Mouse (Mus musculus) hindbrain, embryonic 12.5 days (tissue): ENCODE measurements around the gene Gbx2. TPM values are rescaled to one million over a fixed set of nuclear protein-coding genes. Genes with fewer than 3 reads are reported as not detected.

ENCODE experiments used
- ATAC-seq: fragments of 200-750 bp; cut with Nextera tagmentation; 2 replicates; pipeline ENCODE4 v1.8.0; 2017; ENCODE audit warnings: moderate TSS enrichment; ENCODE audit not compliant: low FRiP score
- H3K27ac ChIP-seq: fragments of 300-500 bp; sonication (generic); 2 replicates; pipeline ENCODE4 v1.5.1; 2016; ENCODE audit warnings: mild to moderate bottlenecking
- H3K27me3 ChIP-seq: fragments of 300-500 bp; sonication (generic); 2 replicates; pipeline ENCODE4 v1.6.1; 2016; ENCODE audit warnings: mild to moderate bottlenecking
- H3K36me3 ChIP-seq: fragments of 300-500 bp; sonication (generic); 2 replicates; pipeline ENCODE4 v1.6.1; 2016; ENCODE audit warnings: mild to moderate bottlenecking
- H3K4me1 ChIP-seq: fragments of 300-500 bp; sonication (generic); 2 replicates; pipeline ENCODE4 v1.6.1; 2016
- H3K4me2 ChIP-seq: fragments of 300-500 bp; sonication (generic); replicated peaks from 2 replicates; pipeline ENCODE4 v1.6.1; 2016; ENCODE audit warnings: mild to moderate bottlenecking
- H3K4me3 ChIP-seq: fragments of 300-500 bp; sonication (generic); 2 replicates; pipeline ENCODE4 v1.5.1; 2016; ENCODE audit warnings: mild to moderate bottlenecking
- H3K9ac ChIP-seq: fragments of 300-500 bp; sonication (generic); 2 replicates; pipeline ENCODE4 v1.6.1; 2016; ENCODE audit warnings: mild to moderate bottlenecking, moderate library complexity
- H3K9me3 ChIP-seq: fragments of 300-500 bp; sonication (generic); replicated peaks from 2 replicates; pipeline ENCODE4 v1.6.1; 2016; ENCODE audit warnings: mild to moderate bottlenecking
- WGBS: fragments of 180-500 bp; shearing (Covaris S2); methylation state at CpG from one replicate; pipeline ENCODE4 v1.1.7; 2016; 5-methylcytosine and 5-hydroxymethylcytosine counted together
- polyA plus RNA-seq: library from polyadenylated mRNA; unstranded; fragments of >200 nt; fragmentation: Nextera tagmentation; extraction: Ambion mirVana; gene quantifications from 2 replicates; pipeline ENCODE4 v1.2.1, GENCODE M21; 2016

The Gbx2 gene
- polyA plus RNA-seq, 1 experiment from 2014 or later: 46.1 TPM

GRCm38 (mm10) chr1:89899761-89900445 lies 31.1 kb downstream of the Gbx2 start:
- 78% methylated on average over 11 of the region's 11 CpGs for WGBS

GRCm38 (mm10) chr1:89899036-89899435 lies 31.9 kb downstream of the Gbx2 start:
- H3K27me3 ChIP-seq: no peaks in the 10 kb centered on the region; the same call in 1 of the 2 replicates
- no peak overlapping the region for H3K27ac ChIP-seq
- H3K9ac ChIP-seq: no peak overlapping the region
- H3K4me3 ChIP-seq: no peak overlapping the region
- WGBS: 92% methylated on average over 2 of the region's 2 CpGs
- H3K4me1 ChIP-seq: peaks cover 5% of the 10 kb centered on the region; the same call in 1 of the 2 replicates
- H3K4me2 ChIP-seq: no peak overlapping the region
- no peak for ATAC-seq
- H3K9me3 ChIP-seq: no peaks in the 10 kb centered on the region
- peaks cover 14% of the 10 kb centered on the region for H3K36me3 ChIP-seq

More at GRCm38 (mm10) chr1:89899761-89900445, 31.1 kb downstream of the Gbx2 start:
- Histone ChIP-seq H3K4me1 (peaks cover 2% of the 10 kb centered on the region; the same call in 1 of the 2 replicates), H3K36me3 (peaks cover 11% of the 10 kb centered on the region), H3K27me3 (no peaks in the 10 kb centered on the region; the same call in 1 of the 2 replicates), H3K4me2 (no peak overlapping the region), H3K27ac (no peak overlapping the region), H3K4me3 (no peak overlapping the region), H3K9ac (no peak overlapping the region), H3K9me3 (no peaks in the 10 kb centered on the region)
- ATAC-seq: no peak

GRCm38 (mm10) chr1:89895801-89896200 lies 35.2 kb downstream of the Gbx2 start:
- Histone ChIP-seq H3K9me3 (no peaks in the 10 kb centered on the region), H3K4me3 (no peak overlapping the region), H3K4me1 (peaks cover 35% of the 10 kb centered on the region), H3K27me3 (peaks cover 6% of the 10 kb centered on the region; the same call in 1 of the 2 replicates), H3K9ac (no peak overlapping the region), H3K4me2 (no peak overlapping the region), H3K27ac (no peak overlapping the region), H3K36me3 (peaks cover 16% of the 10 kb centered on the region)
- 86% methylated on average over 5 of the region's 5 CpGs for WGBS
- ATAC-seq: no peak

GRCm38 (mm10) chr1:89892281-89892680 lies 38.7 kb downstream of the Gbx2 start:
- H3K9ac ChIP-seq: no peak overlapping the region
- WGBS: 22% methylated on average over 7 of the region's 7 CpGs
- no peak for ATAC-seq
- H3K27ac ChIP-seq: no peak overlapping the region
- H3K36me3 ChIP-seq: peaks cover 33% of the 10 kb centered on the region
- H3K9me3 ChIP-seq: no peaks in the 10 kb centered on the region
- H3K4me3 ChIP-seq: no peak overlapping the region
- peaks cover 6% of the 10 kb centered on the region; the same call in 1 of the 2 replicates for H3K27me3 ChIP-seq
- no peak overlapping the region for H3K4me2 ChIP-seq
- H3K4me1 ChIP-seq: peaks cover 52% of the 10 kb centered on the region

GRCm38 (mm10) chr1:89891400-89891799 lies 39.6 kb downstream of the Gbx2 start:
- ATAC-seq: no peak
- Histone ChIP-seq H3K27ac (no peak overlapping the region), H3K9me3 (no peaks in the 10 kb centered on the region), H3K4me3 (no peak overlapping the region), H3K4me1 (peaks cover 52% of the 10 kb centered on the region), H3K27me3 (peaks cover 6% of the 10 kb centered on the region; the same call in 1 of the 2 replicates), H3K36me3 (peaks cover 29% of the 10 kb centered on the region), H3K4me2 (no peak overlapping the region), H3K9ac (no peak overlapping the region)
- WGBS: 83% methylated on average over 6 of the region's 6 CpGs

GRCm38 (mm10) chr1:89885696-89886095 lies 45.3 kb downstream of the Gbx2 start:
- Histone ChIP-seq H3K27ac (no peak overlapping the region), H3K36me3 (peaks cover 21% of the 10 kb centered on the region), H3K27me3 (no peaks in the 10 kb centered on the region; the same call in 1 of the 2 replicates), H3K9me3 (no peaks in the 10 kb centered on the region), H3K4me2 (no peak overlapping the region), H3K4me1 (peaks cover 38% of the 10 kb centered on the region), H3K9ac (no peak overlapping the region), H3K4me3 (no peak overlapping the region)
- 41% methylated on average over 4 of the region's 4 CpGs for WGBS
- no peak for ATAC-seq

- Histone ChIP-seq H3K9me3 (no peaks in the 10 kb centered on the region), H3K4me1 (peaks cover 44% of the 10 kb centered on the region), H3K9ac (no peak overlapping the region), H3K27ac (no peak overlapping the region), H3K36me3 (peaks cover 20% of the 10 kb centered on the region), H3K27me3 (no peaks in the 10 kb centered on the region; the same call in 1 of the 2 replicates), H3K4me2 (no peak overlapping the region), H3K4me3 (no peak overlapping the region)
- ATAC-seq: no peak
- 86% methylated on average over 8 of the region's 8 CpGs for WGBS
Measured at GRCm38 (mm10) chr1:89884335-89884734, 46.6 kb downstream of the Gbx2 start.

- 43% methylated on average over 10 of the region's 10 CpGs for WGBS
- ATAC-seq: no peak
- H3K4me2 ChIP-seq: no peak overlapping the region
- peaks cover 65% of the 10 kb centered on the region for H3K4me1 ChIP-seq
- H3K27ac ChIP-seq: no peak overlapping the region
- no peaks in the 10 kb centered on the region for H3K9me3 ChIP-seq
- no peaks in the 10 kb centered on the region; the same call in 1 of the 2 replicates for H3K36me3 ChIP-seq
- no peak overlapping the region for H3K4me3 ChIP-seq
- no peak overlapping the region for H3K9ac ChIP-seq
- no peaks in the 10 kb centered on the region; the same call in 1 of the 2 replicates for H3K27me3 ChIP-seq
Measured at GRCm38 (mm10) chr1:89880834-89881233, 50.1 kb downstream of the Gbx2 start.

GRCm38 (mm10) chr1:89880193-89880592 lies 50.8 kb downstream of the Gbx2 start:
- H3K27ac ChIP-seq: no peak overlapping the region
- H3K4me1 ChIP-seq: peaks cover 60% of the 10 kb centered on the region
- no peak overlapping the region for H3K4me2 ChIP-seq
- H3K9me3 ChIP-seq: no peaks in the 10 kb centered on the region
- no peak for ATAC-seq
- no peak overlapping the region for H3K4me3 ChIP-seq
- WGBS: 4% methylated on average over 8 of the region's 8 CpGs
- H3K36me3 ChIP-seq: no peaks in the 10 kb centered on the region; the same call in 1 of the 2 replicates
- no peak overlapping the region for H3K9ac ChIP-seq
- no peaks in the 10 kb centered on the region; the same call in none of the 2 replicates for H3K27me3 ChIP-seq

- no peaks in the 10 kb centered on the region; the same call in 1 of the 2 replicates for H3K27me3 ChIP-seq
- no peak overlapping the region for H3K27ac ChIP-seq
- H3K4me3 ChIP-seq: no peak overlapping the region
- 76% methylated on average over 11 of the region's 11 CpGs for WGBS
- no peak overlapping the region for H3K4me2 ChIP-seq
- ATAC-seq: no peak
- H3K9me3 ChIP-seq: no peaks in the 10 kb centered on the region
- no peak overlapping the region for H3K9ac ChIP-seq
- no peaks in the 10 kb centered on the region; the same call in 1 of the 2 replicates for H3K36me3 ChIP-seq
- H3K4me1 ChIP-seq: peaks cover 51% of the 10 kb centered on the region
Measured at GRCm38 (mm10) chr1:89878496-89878895, 52.5 kb downstream of the Gbx2 start.
